Mouse (Mus musculus) kidney, adult 2 months (tissue): ENCODE results near the gene Fibcd1. TPM values are rescaled to one million over a fixed set of nuclear protein-coding genes. Genes with fewer than 3 reads are reported as not detected.

Source experiments
- DNase-seq: peaks from one replicate; pipeline ENCODE4 v3.0.0; 2021
- H3K27ac ChIP-seq: fragments of 200-500 bp; 2 replicates; pipeline ENCODE4 v1.5.1; 2012; ENCODE audit warnings: low read depth, low read length, control low read depth, inconsistent platforms; ENCODE audit not compliant: insufficient read depth
- H3K27me3 ChIP-seq: fragments of 200-500 bp; replicated peaks from 2 replicates; pipeline ENCODE4 v1.6.1; 2012; ENCODE audit warnings: mild to moderate bottlenecking, moderate library complexity, low read length, inconsistent platforms; ENCODE audit not compliant: control insufficient read depth, insufficient read depth
- H3K36me3 ChIP-seq: fragments of 200-500 bp; 2 replicates; pipeline ENCODE4 v1.6.1; 2012; ENCODE audit warnings: mild to moderate bottlenecking, moderate library complexity, low read length, inconsistent platforms; ENCODE audit not compliant: control insufficient read depth, insufficient read depth
- H3K4me1 ChIP-seq: fragments of 200-500 bp; 2 replicates; pipeline ENCODE4 v1.6.1; 2011; ENCODE audit warnings: low read length; ENCODE audit not compliant: control insufficient read depth, insufficient read depth
- H3K4me3 ChIP-seq: fragments of 200-500 bp; 2 replicates; pipeline ENCODE4 v1.5.1; 2011; ENCODE audit warnings: mild to moderate bottlenecking, low read depth, low read length, control low read depth; ENCODE audit not compliant: insufficient read depth
- CTCF ChIP-seq: fragments of 200-500 bp; conservative IDR thresholded peaks from 2 replicates; pipeline ENCODE4 v1.5.1; 2011; ENCODE audit warnings: low read depth, mild to moderate bottlenecking, control low read depth, low read length, moderate library complexity, mixed read lengths; ENCODE audit not compliant: insufficient read depth, insufficient read length
- POLR2A ChIP-seq: fragments of 200-500 bp; IDR thresholded peaks from one replicate; pipeline ENCODE4 v1.6.1; 2011; ENCODE audit warnings: low read depth, low read length, control low read depth
- WGBS: fragments of 180-500 bp; shearing (Covaris S2); methylation state at CpG from one replicate; pipeline ENCODE4 v1.1.7; 2018; 5-methylcytosine and 5-hydroxymethylcytosine counted together
- polyA plus RNA-seq: library from polyadenylated mRNA; depleted of rRNA; stranded (reverse); fragments of >200 nt; gene quantifications from 2 replicates; pipeline ENCODE4 v1.2.3, GENCODE M21; 2012

Gene Fibcd1
- polyA plus RNA-seq, 1 experiment, result 0.05 TPM

DNA sequence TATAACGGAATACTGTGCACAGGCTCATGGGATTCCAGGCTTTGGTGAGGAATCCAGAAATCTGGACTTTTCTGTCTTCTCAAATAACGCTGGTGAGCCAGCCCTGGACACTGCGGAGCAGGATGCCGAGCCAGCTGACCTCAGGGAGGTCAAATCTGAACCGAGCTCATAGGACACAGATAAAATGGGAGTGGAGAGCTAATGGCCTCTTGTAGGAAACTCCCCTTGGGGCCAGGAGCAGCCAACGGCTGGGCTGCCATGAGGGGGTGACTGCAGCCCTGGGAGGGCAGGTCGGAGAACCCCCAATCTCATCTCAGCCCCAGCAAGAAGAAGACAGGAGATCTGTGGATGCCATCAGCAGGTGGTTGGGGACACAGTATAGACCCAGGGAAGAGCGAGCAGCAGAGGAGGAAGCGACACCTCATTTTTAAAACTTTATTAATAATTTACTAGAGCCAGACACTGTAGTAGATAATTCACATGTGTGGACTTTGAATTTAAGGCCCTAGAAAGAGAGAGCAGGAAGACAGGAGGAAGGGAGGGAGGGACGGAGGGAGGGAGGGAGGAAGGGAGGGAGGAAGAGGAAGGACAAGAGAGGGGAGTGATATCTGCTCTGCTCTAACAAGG lies 22.8 kb upstream of the Fibcd1 start:
- WGBS, result 37% methylated on average over 10 of the region's 10 CpGs

DNA sequence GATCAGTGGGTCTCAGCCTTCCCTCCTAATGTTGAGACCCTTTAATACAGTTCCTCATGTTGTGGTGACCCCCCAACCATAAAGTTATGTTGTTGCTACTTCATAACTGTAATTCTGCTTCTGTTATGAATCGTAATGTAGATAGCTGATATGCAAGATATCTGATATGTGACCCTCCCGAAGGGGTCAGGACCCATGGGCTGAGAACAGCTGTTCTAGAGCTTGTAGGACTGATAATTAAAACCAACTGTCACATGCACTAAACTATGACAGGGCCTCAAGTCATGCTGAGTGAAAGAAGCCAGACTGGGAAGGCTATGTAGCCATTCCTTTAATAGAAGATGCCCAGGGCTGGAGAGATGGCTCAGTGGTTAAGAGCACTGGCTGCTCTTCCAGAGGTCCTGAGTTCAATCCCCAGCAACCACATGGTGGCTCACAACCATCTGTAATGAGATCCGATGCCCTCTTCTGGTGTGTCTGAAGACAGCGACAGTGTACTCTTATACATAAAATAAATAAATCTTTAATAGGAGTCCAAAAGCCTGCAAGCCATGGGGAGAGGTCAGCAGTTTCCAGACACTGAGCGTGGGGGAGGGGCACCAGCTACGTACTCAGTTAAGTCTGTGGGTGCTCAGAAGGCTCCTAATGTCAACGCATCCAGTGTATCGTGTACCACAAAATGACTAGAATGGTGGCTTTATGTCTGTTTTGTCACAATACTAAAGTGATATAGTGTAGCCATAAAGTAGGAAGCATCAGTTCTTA lies 22.1 kb upstream of the Fibcd1 start:
- no peak for DNase-seq
- WGBS, result 53% methylated on average over 8 of the region's 8 CpGs
- no peaks in the 10 kb centered on the region for H3K36me3 ChIP-seq
- peak overlapping the region; percentile 77 for H3K27ac ChIP-seq
- no peak for TF ChIP-seq CTCF
- no peak for TF ChIP-seq POLR2A
- H3K27me3 ChIP-seq, result no peaks in the 10 kb centered on the region
- H3K4me1 ChIP-seq, result peaks cover 12% of the 10 kb centered on the region; the same call in 1 of the 2 replicates
- H3K4me3 ChIP-seq, result no peak overlapping the region

More for the DNA sequence above, 22.8 kb upstream of the Fibcd1 start:
- Histone ChIP-seq H3K4me1 (peaks cover 12% of the 10 kb centered on the region; the same call in 1 of the 2 replicates), H3K27ac (peak overlapping the region; percentile 77), H3K27me3 (no peaks in the 10 kb centered on the region), H3K4me3 (no peak overlapping the region), H3K36me3 (no peaks in the 10 kb centered on the region)
- no peak for TF ChIP-seq CTCF
- no peak for TF ChIP-seq POLR2A
- peak; percentile 87 for DNase-seq

DNA sequence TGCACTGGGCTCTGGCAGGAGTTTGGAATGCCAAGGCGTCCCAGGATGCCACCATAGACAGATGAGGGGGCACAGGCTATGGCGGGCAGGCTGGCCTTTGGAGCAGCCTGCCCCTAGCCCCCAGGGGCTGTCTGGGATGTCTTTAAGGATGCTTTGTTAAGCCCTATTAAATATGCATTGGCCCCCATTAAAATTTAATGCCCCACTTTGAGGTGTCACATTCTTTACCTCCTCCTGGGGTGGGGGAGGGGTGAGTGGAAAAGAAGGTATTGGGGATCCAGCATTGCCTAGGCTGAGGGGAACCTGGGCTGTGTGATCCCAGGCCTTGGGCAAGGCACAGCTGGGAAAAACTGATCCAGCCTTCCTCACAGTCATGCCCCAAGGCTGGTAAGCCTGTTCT lies 20.0 kb upstream of the Fibcd1 start:
- Histone ChIP-seq H3K27ac (no peak overlapping the region), H3K4me3 (no peak overlapping the region), H3K4me1 (peaks cover 12% of the 10 kb centered on the region; the same call in 1 of the 2 replicates), H3K36me3 (no peaks in the 10 kb centered on the region), H3K27me3 (no peaks in the 10 kb centered on the region)
- WGBS, result 57% methylated on average over 2 of the region's 2 CpGs
- DNase-seq, result no peak
- TF ChIP-seq CTCF (no peak), POLR2A (no peak)

DNA sequence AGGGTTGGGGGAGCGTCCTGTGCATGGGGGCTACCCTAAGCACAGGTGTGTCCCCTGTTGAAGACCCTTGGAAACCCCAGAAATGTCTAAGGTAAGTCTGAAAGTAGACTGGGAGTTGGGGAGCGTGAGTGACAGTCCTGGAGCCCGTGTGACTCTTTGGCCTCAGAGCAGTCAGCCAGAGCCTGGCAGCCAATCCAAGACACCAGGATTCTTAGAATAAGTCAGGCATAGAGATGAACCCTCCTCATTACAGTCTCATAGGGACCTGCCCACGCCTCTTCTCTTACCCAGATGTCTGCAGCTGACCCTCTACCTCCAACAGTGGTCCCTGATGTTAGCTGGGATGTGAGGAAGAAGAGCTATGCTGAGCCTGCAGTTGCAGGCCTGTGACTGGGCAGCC lies 19.5 kb upstream of the Fibcd1 start:
- Histone ChIP-seq H3K27ac (peak overlapping the region; percentile 42; the same call in 1 of the 2 replicates), H3K27me3 (no peaks in the 10 kb centered on the region), H3K4me3 (no peak overlapping the region), H3K36me3 (no peaks in the 10 kb centered on the region), H3K4me1 (peaks cover 12% of the 10 kb centered on the region; the same call in 1 of the 2 replicates)
- TF ChIP-seq CTCF (no peak), POLR2A (no peak)
- peak; percentile 71 for DNase-seq
- 54% methylated on average over 4 of the region's 4 CpGs for WGBS

DNA sequence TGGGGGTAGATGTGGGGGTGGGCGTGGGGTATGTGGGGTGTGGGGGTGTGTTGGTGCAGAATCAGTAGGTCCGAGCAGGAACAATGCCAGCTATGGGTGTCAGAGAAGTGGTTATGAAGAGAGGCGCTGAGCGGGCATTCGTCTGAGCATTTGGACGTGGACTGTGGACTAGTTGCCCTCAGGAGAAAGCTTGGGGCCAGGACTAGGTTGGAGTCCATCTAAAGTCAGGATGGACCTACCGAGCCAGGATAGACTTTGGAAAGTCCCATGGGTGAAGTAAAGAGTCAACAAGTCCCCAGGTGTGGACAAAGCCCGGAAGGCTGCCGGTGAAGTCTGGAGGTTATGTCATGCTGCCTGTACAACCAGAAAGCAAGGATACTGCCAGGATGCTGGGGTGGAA lies 19.1 kb upstream of the Fibcd1 start:
- H3K27me3 ChIP-seq, result no peaks in the 10 kb centered on the region
- no peaks in the 10 kb centered on the region for H3K36me3 ChIP-seq
- TF ChIP-seq CTCF (no peak), POLR2A (no peak)
- H3K4me1 ChIP-seq, result peaks cover 12% of the 10 kb centered on the region; the same call in 1 of the 2 replicates
- DNase-seq, result peak; percentile 72
- H3K27ac ChIP-seq, result peak overlapping the region; percentile 42; the same call in 1 of the 2 replicates
- H3K4me3 ChIP-seq, result no peak overlapping the region
- WGBS, result 66% methylated on average over 9 of the region's 9 CpGs

DNA sequence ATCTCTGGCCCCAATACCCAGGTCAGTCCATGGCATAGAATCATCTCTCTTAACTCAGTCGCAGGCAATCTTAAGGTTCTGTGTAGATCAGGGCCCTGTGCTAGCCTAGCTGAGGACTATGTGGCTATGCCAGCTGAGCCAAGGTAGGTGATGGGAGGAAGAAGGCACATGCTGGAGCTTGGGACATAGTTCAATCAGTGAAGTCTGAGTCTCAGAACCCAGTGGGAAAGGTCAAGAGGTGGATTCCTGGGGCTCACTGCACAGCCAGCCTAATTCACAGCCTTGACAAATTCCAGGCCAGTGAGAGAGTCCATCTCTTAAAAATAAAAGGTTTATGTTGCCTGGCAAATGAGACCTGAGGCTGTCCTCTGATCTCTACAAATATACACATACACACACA lies 18.0 kb upstream of the Fibcd1 start:
- Histone ChIP-seq H3K27ac (no peak overlapping the region), H3K4me3 (no peak overlapping the region), H3K4me1 (peaks cover 6% of the 10 kb centered on the region; the same call in 1 of the 2 replicates), H3K36me3 (no peaks in the 10 kb centered on the region), H3K27me3 (no peaks in the 10 kb centered on the region)
- DNase-seq, result peak; percentile 57
- no peak for TF ChIP-seq CTCF
- TF ChIP-seq POLR2A, result no peak
- WGBS, result 80% methylated on average over 1 of the region's 1 CpGs

DNA sequence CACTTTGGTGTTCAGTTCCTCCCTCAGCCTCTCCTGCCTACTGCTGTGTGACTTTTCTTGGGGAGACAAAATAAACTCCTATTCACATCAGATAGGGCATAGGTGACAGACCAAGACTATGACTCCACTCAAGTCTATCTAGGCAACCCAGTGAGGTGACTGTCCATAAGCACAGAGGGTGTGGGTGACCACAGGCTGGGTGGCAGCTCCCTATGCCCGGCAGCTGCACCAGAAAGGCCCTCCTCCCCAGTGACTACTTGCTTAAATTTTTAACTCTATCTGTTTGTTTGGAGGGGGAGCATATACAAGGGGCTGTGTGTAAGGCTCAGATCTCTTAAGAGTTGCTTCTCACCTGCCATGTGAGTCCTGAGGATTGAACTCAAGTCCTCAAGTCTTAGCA lies 17.1 kb upstream of the Fibcd1 start:
- no peaks in the 10 kb centered on the region for H3K27me3 ChIP-seq
- TF ChIP-seq POLR2A (no peak), CTCF (no peak)
- no peak overlapping the region for H3K4me3 ChIP-seq
- no peak overlapping the region for H3K27ac ChIP-seq
- no peak for DNase-seq
- peaks cover 6% of the 10 kb centered on the region; the same call in 1 of the 2 replicates for H3K4me1 ChIP-seq
- no peaks in the 10 kb centered on the region for H3K36me3 ChIP-seq
- WGBS, result 70% methylated on average over 1 of the region's 1 CpGs
